Mouse (Mus musculus): ENCODE results near the gene Nipsnap1. TPM values are rescaled to one million over a fixed set of nuclear protein-coding genes. Genes with fewer than 3 reads are reported as not detected.
A peak's percentile ranks its signal among the peaks of the same experiment; 100 is the strongest.

Nipsnap1 gene
- polyA plus RNA-seq, 1 experiment from 2014 or later: 32.1 TPM

DNA sequence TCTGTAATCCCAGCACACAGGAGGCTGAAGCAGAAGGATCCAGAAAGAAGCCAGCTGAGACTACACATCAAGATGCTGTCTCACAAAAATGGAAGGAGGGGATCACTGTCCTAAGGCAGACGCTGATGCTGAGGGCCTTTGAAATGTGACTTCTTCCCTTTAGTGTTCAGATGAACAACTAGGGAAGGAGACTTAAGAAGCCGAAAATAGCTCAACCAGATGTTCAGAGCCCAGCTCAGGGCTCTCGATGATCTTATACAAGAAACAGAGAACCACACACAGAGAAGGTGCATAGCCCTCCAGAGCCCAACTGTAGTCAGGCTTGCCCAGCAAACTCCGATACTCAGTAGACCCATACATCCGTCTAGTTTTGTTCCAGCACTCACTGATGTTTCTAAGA, 36.4 kb upstream of the Nipsnap1 start:
- Histone ChIP-seq H3K27ac (replicated peaks; ENCODE audit: low read depth, low read length) (no peak overlapping the region), H3K4me2 (ENCODE audit: low read depth, low read length) (no peak overlapping the region), H3K4me1 (ENCODE audit: control insufficient read depth, insufficient read depth, low read length) (no peaks in the 10 kb centered on the region), H3K9ac (ENCODE audit: low read depth, low read length) (no peak overlapping the region), H3K36me3 (ENCODE audit: control insufficient read depth, insufficient read depth, low read length) (no peaks in the 10 kb centered on the region), H3K4me3 (ENCODE audit: low read depth, low read length) (no peak overlapping the region), H3K9me3 (ENCODE audit: control insufficient read depth, low read length) (no peaks in the 10 kb centered on the region), H3K27me3 (replicated peaks; ENCODE audit: control insufficient read depth, insufficient read depth, low read length) (no peaks in the 10 kb centered on the region)
- ATAC-seq (ENCODE audit: low read depth) (no peak), DNase-seq (ENCODE audit: low spot score) (no peak)
- WGBS: 57% methylated on average over 5 of the region's 5 CpGs

GRCm38 (mm10) chr11:4838235-4838634, 35.5 kb upstream of the Nipsnap1 start:
- ATAC-seq (ENCODE audit: low read depth) (no peak), DNase-seq (ENCODE audit: low spot score) (no peak)
- H3K9me3 ChIP-seq (ENCODE audit: control insufficient read depth, low read length): no peaks in the 10 kb centered on the region
- H3K4me1 ChIP-seq (ENCODE audit: control insufficient read depth, insufficient read depth, low read length): no peaks in the 10 kb centered on the region
- no peaks in the 10 kb centered on the region for H3K27me3 ChIP-seq (replicated peaks; ENCODE audit: control insufficient read depth, insufficient read depth, low read length)
- H3K9ac ChIP-seq (ENCODE audit: low read depth, low read length): no peak overlapping the region
- no peaks in the 10 kb centered on the region for H3K36me3 ChIP-seq (ENCODE audit: control insufficient read depth, insufficient read depth, low read length)
- no peak overlapping the region for H3K4me3 ChIP-seq (ENCODE audit: low read depth, low read length)
- 72% methylated on average over 1 of the region's 1 CpGs for WGBS
- H3K4me2 ChIP-seq (ENCODE audit: low read depth, low read length): no peak overlapping the region
- H3K27ac ChIP-seq (replicated peaks; ENCODE audit: low read depth, low read length): no peak overlapping the region

DNA sequence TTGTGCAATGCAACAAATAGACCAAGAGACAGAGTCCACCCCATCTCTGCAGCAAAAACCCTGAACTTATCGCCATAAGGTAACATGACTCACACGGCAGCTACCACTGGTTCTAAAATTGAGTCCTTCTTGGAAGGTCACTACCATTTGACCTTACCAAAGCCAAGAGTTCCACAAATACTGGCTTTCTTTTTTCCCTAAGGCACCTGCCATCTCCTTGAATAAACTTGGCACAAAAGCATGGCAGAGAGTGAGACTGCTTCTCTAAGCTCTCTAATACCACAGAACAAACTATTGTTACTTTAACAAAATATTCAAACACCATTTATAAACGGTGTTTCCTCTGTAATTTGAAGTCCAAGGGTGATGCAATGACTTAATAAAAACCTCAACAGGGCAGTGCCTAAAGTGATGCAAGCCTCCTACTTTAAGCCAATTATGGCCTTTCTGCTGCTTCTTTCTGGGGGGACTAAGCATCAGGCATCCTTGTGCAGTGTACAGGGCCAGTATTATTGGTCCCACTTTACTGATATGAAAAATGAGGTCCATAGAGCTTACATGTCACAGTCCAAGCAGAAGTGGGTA, 32.7 kb upstream of the Nipsnap1 start:
- no peak overlapping the region for H3K4me2 ChIP-seq (ENCODE audit: low read depth, low read length)
- no peak overlapping the region for H3K4me3 ChIP-seq (ENCODE audit: low read depth, low read length)
- no peak overlapping the region for H3K27ac ChIP-seq (replicated peaks; ENCODE audit: low read depth, low read length)
- H3K4me1 ChIP-seq (ENCODE audit: control insufficient read depth, insufficient read depth, low read length): no peaks in the 10 kb centered on the region
- no peaks in the 10 kb centered on the region for H3K9me3 ChIP-seq (ENCODE audit: control insufficient read depth, low read length)
- no peak overlapping the region for H3K9ac ChIP-seq (ENCODE audit: low read depth, low read length)
- no peak for DNase-seq (ENCODE audit: low spot score)
- WGBS: 73% methylated on average over 3 of the region's 3 CpGs
- no peaks in the 10 kb centered on the region for H3K36me3 ChIP-seq (ENCODE audit: control insufficient read depth, insufficient read depth, low read length)
- H3K27me3 ChIP-seq (replicated peaks; ENCODE audit: control insufficient read depth, insufficient read depth, low read length): no peaks in the 10 kb centered on the region
- ATAC-seq (ENCODE audit: low read depth): no peak

DNA sequence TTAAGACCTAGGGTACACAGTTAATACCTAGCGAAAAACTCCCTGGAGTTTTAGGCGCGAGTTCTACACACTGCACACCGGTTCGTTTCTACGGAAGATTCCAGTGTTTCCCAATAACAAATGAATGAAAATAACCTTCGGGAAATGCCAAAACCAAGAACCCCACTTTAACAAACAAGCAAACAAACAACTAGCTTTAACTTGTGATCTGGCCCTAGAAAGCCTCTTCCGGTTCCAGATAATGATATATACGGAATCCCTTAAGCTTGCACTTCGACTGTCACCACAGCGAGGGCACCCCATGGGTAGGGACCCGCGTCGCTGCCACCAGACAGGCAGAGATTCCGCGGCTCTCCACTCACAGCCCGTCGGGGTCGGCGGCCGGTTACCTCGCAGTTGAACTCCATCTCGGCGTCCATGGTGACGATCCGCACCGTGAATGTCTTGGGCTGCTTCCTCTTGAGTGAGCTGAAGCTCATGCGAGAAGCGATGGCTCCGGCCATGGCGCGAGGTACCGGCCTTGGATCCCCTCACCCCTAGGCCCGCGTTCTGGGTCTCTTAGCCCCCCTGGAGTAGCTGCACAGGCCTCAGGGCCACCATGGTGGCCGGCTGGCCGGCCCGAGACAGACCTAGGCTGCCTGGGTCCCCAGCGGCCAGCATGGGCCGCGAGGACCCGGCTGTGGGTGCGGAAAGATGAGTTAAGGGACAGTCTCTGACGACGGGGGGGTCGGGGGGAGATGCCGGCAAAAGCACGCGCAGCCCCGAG, 25.1 kb upstream of the Nipsnap1 start:
- ATAC-seq (ENCODE audit: low read depth): no peak; the same call in 1 of the 2 replicates
- WGBS: 1% methylated on average over 43 of the region's 50 CpGs
- DNase-seq (ENCODE audit: low spot score): peak; percentile 38

GRCm38 (mm10) chr11:4849258-4849943, 24.4 kb upstream of the Nipsnap1 start, which contains the start of gene Nf2:
Gene Nf2, minus strand, starts transcription at chr11:4849536.
- peak; percentile 100 for DNase-seq (ENCODE audit: low spot score)
- Histone ChIP-seq H3K27me3 (replicated peaks; ENCODE audit: control insufficient read depth, insufficient read depth, low read length) (no peaks in the 10 kb centered on the region), H3K4me1 (ENCODE audit: control insufficient read depth, insufficient read depth, low read length) (peaks cover 13% of the 10 kb centered on the region), H3K27ac (replicated peaks; ENCODE audit: low read depth, low read length) (peak within 1 kb of the TSS; percentile 76), H3K4me2 (ENCODE audit: low read depth, low read length) (peak within 1 kb of the TSS; percentile 75), H3K9ac (ENCODE audit: low read depth, low read length) (peak within 1 kb of the TSS; percentile 94), H3K4me3 (ENCODE audit: low read depth, low read length) (peak within 1 kb of the TSS; percentile 83), H3K36me3 (ENCODE audit: control insufficient read depth, insufficient read depth, low read length) (no peaks in the 10 kb centered on the region), H3K9me3 (ENCODE audit: control insufficient read depth, low read length) (no peaks in the 10 kb centered on the region)
- peak; percentile 99 for ATAC-seq (ENCODE audit: low read depth)
- 1% methylated on average over 38 of the region's 60 CpGs for WGBS

More for the DNA sequence above, 25.1 kb upstream of the Nipsnap1 start:
- H3K4me3 ChIP-seq (ENCODE audit: low read depth, low read length): peak overlapping the region; percentile 83
- no peaks in the 10 kb centered on the region for H3K9me3 ChIP-seq (ENCODE audit: control insufficient read depth, low read length)
- H3K27me3 ChIP-seq (replicated peaks; ENCODE audit: control insufficient read depth, insufficient read depth, low read length): no peaks in the 10 kb centered on the region
- peak overlapping the region; percentile 76 for H3K27ac ChIP-seq (replicated peaks; ENCODE audit: low read depth, low read length)
- no peaks in the 10 kb centered on the region for H3K36me3 ChIP-seq (ENCODE audit: control insufficient read depth, insufficient read depth, low read length)
- peak overlapping the region; percentile 75 for H3K4me2 ChIP-seq (ENCODE audit: low read depth, low read length)
- H3K9ac ChIP-seq (ENCODE audit: low read depth, low read length): peak overlapping the region; percentile 94
- H3K4me1 ChIP-seq (ENCODE audit: control insufficient read depth, insufficient read depth, low read length): peaks cover 13% of the 10 kb centered on the region

DNA sequence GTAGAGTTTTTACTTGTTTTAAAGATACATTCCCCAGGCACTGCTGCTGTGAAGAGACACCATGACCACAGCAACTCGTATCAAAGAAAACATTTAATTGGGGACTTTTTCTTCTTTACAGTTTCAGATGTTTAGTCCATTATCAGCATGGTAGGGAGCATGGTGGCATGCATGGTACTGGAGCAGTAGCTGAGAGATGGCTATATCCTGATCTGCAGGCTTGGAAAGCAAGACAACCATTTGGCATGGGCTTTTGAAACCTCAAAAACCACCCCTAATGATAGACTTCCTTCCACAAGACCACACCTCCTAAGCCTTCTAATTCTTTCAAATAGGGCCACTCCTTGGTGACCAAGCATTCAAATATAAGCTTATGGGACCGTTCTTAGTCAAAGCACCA, 23.3 kb upstream of the Nipsnap1 start:
- no peaks in the 10 kb centered on the region for H3K9me3 ChIP-seq (ENCODE audit: control insufficient read depth, low read length)
- H3K36me3 ChIP-seq (ENCODE audit: control insufficient read depth, insufficient read depth, low read length): no peaks in the 10 kb centered on the region
- no peak overlapping the region for H3K9ac ChIP-seq (ENCODE audit: low read depth, low read length)
- H3K4me2 ChIP-seq (ENCODE audit: low read depth, low read length): peak overlapping the region; percentile 54
- H3K4me1 ChIP-seq (ENCODE audit: control insufficient read depth, insufficient read depth, low read length): peaks cover 13% of the 10 kb centered on the region
- 88% methylated on average over 2 of the region's 2 CpGs for WGBS
- no peak overlapping the region for H3K27ac ChIP-seq (replicated peaks; ENCODE audit: low read depth, low read length)
- no peaks in the 10 kb centered on the region for H3K27me3 ChIP-seq (replicated peaks; ENCODE audit: control insufficient read depth, insufficient read depth, low read length)
- no peak for ATAC-seq (ENCODE audit: low read depth)
- DNase-seq (ENCODE audit: low spot score): no peak
- peak overlapping the region; percentile 83 for H3K4me3 ChIP-seq (ENCODE audit: low read depth, low read length)

- Histone ChIP-seq H3K36me3 (ENCODE audit: control insufficient read depth, insufficient read depth, low read length) (no peaks in the 10 kb centered on the region), H3K4me3 (ENCODE audit: low read depth, low read length) (no peak overlapping the region), H3K4me2 (ENCODE audit: low read depth, low read length) (no peak overlapping the region), H3K27me3 (replicated peaks; ENCODE audit: control insufficient read depth, insufficient read depth, low read length) (no peaks in the 10 kb centered on the region), H3K27ac (replicated peaks; ENCODE audit: low read depth, low read length) (no peak overlapping the region), H3K9me3 (ENCODE audit: control insufficient read depth, low read length) (no peaks in the 10 kb centered on the region), H3K9ac (ENCODE audit: low read depth, low read length) (no peak overlapping the region), H3K4me1 (ENCODE audit: control insufficient read depth, insufficient read depth, low read length) (peaks cover 2% of the 10 kb centered on the region)
- DNase-seq (ENCODE audit: low spot score) (no peak), ATAC-seq (ENCODE audit: low read depth) (no peak)
Observed at GRCm38 (mm10) chr11:4853021-4853420, 20.7 kb upstream of the Nipsnap1 start.

GRCm38 (mm10) chr11:4854181-4854580, 19.6 kb upstream of the Nipsnap1 start:
- Histone ChIP-seq H3K36me3 (ENCODE audit: control insufficient read depth, insufficient read depth, low read length) (no peaks in the 10 kb centered on the region), H3K27me3 (replicated peaks; ENCODE audit: control insufficient read depth, insufficient read depth, low read length) (no peaks in the 10 kb centered on the region), H3K4me1 (ENCODE audit: control insufficient read depth, insufficient read depth, low read length) (no peaks in the 10 kb centered on the region), H3K9me3 (ENCODE audit: control insufficient read depth, low read length) (no peaks in the 10 kb centered on the region), H3K4me3 (ENCODE audit: low read depth, low read length) (no peak overlapping the region), H3K27ac (replicated peaks; ENCODE audit: low read depth, low read length) (no peak overlapping the region), H3K4me2 (ENCODE audit: low read depth, low read length) (no peak overlapping the region), H3K9ac (ENCODE audit: low read depth, low read length) (no peak overlapping the region)
- ATAC-seq (ENCODE audit: low read depth) (no peak), DNase-seq (ENCODE audit: low spot score) (no peak)
- 91% methylated on average over 5 of the region's 5 CpGs for WGBS
